Mouse (Mus musculus) thymus, adult 18-20 months (tissue): ENCODE data around the gene Ugt1a6b.
A peak's percentile ranks its signal among the peaks of the same experiment; 100 is the strongest.

ENCODE experiments used
- DNase-seq, 2 experiments: peaks; one replicate each; pipeline ENCODE4 v3.0.0; 2022; ENCODE audit warnings: mixed read lengths in 2 of 2

The Ugt1a6b gene

DNA sequence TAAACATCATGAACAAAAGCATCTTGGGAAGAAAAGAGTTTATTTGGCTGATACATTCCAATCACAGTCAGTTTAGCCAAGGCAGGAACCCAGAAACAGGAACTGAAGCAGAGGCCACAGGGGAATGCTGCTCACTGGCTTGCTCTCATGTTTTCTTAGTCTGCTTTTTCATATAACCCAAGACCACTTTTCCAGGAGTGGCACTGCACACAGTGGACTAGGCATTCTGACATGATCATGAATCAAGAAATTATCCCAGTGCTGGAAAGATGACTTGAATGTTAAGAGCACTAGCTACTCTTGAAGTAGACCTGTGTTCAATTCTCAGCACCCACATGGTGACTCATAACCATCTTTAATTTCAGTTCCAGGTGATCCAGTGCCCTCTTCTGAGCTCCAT is 122.7 kb downstream of the Ugt1a6b start:
- no peak for DNase-seq

DNA sequence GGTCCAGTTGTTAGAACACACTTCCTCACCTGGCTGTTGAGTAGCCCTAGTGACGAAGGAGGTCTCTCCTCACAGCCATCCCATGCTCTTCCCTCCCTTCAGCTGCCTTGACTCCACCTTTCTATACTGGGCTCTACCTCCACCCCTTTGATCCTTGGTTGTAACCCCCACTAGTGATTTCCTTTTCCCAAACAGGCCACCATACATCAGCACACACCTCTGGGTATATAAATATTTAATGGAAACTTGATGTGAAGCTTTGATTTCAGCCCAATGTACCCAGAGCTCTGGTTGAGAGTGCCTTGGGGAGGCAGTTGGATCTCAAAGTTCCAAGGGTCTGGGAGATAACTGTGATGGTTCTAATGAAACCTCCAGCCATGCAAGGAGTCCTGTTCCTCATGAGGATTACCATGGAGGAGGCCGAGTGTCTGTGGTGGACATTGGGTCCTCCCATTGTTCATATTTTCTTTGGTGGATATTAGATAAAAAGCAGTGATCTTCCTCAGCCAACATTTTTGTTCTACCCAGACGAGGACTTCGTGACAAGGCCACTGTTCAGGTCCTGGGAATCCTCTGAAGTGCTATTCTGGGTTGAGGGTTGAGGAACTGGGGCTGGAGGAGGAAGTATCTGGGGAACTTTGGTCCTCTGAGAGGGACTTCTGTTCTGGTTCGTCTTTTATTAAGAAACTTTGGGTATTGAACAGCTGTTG is 123.8 kb downstream of the Ugt1a6b start, which contains the start of gene Mroh2a:
Mroh2a (plus strand) TSS at position 317 of the 710 bp plus-strand sequence.
- no peak for DNase-seq

DNA sequence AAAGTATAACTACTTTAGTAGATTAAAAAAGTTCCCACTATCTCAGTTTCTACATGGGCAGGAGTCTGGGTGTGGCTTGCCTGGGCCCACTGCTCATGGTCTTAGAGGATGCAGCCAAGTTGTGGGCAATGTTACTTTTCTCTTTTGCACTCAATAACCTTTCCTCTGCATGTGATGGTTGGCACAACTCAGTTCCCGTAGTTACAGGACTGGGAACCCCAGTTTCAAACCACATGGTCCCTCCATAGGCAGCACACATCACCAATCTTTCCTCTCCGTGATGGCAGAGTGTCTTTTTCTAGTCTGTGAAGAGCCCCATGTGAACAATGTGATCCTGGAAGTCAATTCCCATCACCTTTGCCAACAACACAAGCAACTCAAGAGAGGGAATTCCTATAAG is 124.4 kb downstream of the Ugt1a6b start:
- DNase-seq, result no peak

DNA sequence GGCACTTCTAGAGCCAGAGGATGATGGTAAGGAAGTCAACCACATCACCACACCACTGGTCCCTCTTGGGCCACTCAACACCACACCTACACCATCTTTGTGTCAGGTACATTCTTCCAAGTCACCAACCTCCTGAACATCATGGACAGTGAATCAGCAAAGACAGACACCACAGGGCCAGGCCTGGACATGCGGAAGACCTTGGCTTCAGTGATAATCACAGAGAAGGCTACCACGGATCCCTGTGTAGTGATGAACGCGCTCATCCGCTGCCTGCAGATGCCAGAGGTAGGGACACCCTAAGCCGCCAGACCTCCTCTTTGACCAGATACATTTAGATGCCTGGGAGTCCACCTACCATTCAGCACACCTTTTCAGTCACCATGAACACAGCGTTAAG is 125.1 kb downstream of the Ugt1a6b start:
- DNase-seq, result no peak

DNA sequence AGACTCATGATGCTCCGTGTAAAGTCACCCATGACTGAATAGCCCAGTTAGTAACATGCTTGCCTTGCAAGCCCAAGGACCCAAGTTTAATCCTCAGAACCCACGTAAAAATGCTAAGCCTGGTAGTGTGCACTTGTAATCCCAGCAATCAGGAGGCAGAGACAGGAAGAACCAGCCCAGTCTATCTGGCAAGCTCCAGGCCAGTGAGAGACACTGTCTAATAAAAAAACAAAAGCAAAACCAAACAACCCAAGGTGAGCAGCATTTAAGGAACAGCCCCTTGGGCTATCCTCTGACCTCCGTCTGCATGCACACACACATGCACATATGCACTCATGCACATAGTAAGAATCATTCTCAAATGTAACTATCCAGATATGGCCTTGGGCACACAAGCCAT is 126.5 kb downstream of the Ugt1a6b start:
- no peak for DNase-seq

DNA sequence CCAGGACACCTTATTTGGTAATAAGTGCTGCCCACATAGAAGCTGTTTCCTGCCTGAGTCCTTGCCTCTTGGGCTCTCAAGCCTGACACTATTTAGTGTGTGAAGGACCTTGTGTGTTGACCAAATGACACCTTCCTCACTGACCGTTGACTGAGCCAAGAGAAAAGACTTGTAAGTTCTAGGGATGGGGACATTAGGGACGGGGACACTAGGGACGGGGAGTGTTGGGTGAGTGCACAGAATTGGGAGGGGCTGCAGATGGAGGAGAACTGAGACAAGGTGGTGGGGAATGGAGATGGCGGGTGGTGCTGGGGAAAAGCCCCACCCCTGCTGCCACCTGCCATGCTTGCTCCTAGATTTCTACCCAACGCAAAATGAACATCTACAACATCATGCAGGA is 126.9 kb downstream of the Ugt1a6b start:
- DNase-seq, result peak in 1 of 2 experiments; percentile 9

DNA sequence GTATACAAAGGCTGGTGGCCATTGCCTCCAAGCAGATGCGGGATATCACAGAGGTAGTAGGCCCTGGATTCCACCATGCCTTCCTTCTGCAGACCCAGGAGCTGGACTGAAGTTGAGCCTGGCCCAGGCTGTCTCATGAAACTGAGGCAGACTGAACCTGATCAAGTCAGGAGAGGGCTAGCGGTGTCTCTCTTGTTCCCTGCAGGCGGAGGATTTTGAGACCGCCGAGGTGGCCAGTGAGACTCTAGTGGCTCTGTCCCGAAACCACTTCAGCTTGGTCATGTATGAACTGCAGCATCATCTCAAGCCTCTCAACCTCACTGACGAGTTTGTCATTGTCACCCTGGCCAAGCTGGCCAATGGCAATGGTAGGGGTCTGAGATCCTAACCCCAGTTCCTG is 127.4 kb downstream of the Ugt1a6b start:
- DNase-seq, result peak in 1 of 2 experiments; percentile 6

DNA sequence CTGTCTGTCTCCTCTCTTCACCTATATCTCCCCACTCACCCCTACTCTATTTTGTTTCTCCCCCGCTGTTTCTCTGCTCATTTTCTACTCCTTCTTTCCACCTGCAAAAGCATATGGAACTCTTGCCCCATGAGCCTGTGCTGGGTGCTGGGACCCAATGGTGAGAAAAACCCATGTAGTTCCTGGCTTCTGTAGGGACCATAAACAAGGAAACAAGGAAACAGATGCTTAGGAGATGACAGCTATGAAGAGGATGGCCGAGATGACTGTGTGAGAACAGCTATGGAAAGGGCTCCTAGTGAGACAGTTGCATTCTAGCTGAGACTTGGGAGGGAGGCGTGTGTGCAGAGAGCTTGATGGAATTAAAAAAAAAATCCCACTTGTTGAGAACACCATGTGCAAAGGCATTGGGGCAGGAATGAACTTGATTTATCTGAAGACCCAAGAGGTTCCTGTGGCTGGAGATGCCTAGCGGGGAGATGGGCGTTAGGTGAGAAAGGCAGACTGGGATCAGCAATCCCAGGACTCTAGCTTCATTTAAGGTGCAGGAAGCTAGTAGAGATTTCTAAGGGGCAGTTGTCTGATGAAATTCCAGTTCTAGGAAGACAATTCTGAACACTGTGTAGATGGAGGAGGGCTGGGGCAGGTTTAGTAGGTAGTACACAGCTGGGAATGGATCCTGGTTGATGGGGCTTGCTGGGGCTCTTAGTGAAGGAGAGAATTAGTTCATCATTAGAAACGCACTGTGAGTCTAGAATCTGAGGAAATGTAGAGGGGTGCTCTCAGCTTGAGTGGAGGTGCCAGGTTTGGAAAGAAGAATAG is 128.1 kb downstream of the Ugt1a6b start:
- peak in 1 of 2 experiments; percentile 4 for DNase-seq

DNA sequence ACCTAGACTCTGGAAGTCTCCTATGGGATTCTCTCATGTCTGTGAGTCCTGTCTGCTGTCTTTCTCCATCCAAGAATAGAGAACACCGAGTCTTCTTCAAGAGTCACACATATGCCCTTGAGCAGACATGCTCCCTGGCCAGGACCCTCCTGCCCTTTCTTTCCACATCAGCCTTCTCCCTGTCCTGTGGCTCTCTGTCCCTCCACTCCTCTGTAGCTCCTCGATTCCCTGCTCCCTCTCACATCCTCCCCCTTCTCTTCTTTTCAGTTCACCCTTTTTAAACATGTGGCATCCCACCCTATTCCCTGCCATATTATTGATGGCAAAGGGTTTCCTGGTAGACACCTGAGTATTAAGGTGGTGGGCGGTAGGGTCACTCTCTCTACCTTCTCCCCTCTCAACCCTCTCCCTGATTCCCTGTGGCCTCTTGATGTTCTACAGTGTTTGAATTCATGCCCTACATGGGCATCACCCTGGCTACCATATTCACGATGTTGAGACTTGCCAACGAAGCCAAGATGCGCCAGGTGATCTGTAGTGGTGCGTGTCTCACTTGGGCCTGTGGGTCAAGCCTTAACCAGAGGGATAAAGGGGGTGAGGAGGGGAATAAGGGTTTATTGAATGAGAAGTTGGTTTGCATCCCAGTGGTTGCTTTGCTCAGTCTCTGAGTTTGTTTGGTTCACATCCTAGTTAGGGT is 128.9 kb downstream of the Ugt1a6b start:
- DNase-seq, result no peak

DNA sequence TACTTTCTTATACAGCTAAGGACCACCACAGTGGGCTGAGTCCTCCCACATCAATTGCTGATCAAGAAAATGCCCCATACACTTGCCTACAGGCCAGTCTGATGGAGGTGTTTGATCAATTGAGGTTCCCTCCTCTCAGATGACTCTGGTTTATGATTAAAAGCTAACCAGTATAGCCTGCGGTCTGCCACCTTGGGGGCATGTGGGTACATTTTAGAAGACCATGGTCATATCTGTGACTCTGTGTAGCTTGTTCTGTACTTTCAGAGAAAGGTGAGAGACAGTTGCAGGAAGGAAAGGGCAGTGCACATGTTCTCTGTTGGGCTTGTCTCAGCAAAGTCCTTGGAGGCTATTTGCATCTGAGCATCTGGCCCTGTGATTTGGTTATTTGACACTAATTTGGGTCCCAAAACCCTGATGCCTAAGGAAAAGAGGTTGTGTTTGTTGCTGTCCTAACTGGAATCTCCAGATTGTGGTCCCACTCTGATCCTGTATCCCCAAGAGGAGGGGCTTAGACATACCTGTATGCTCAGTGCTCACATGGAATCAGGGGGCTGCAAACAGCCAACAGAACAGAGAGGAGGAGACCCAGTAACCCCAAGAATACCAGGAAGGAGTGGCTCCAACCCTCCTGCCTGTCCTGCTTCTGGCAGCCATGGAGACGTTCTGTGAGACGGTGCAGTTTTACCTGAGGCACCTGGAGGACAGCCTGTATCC is 129.8 kb downstream of the Ugt1a6b start:
- no peak for DNase-seq

DNA sequence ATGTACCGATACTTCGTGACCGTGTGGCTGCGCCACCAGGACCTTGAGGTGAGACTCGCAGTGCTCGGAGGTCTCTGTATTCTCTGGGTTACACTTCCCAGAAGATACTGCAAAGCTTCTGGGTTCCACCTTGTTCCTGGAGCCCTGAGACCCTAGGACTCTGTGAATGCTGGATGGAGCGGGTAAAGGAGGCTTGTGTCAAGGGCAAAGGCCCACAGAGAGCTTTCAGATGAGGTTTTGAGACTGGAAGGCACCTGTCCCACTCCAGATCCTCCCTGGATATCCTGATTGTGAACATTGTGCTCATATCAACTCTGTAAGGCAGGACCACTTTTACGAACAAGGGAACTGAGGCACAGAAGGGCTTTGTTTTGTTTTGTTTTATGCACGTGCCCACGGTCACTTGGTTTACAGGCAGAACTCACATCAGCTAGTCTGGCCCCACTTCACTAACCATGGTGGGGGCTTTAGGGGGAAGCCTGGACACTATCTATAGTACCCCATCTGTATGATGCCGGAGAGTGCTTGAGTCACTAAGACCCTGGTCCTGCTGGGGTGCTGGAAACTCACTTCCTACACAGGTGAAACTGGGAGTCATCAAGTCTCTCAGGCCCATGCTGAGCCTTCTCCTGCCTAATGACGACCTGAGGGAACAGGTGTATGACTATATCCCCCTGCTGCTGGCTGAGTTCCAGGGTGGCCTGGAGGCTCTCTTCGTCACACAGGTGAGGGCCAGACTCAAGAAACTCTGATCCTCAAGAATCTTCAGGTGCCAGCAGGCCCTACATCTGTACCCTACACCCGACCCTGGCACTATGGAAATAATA is 130.6 kb downstream of the Ugt1a6b start:
- no peak for DNase-seq

DNA sequence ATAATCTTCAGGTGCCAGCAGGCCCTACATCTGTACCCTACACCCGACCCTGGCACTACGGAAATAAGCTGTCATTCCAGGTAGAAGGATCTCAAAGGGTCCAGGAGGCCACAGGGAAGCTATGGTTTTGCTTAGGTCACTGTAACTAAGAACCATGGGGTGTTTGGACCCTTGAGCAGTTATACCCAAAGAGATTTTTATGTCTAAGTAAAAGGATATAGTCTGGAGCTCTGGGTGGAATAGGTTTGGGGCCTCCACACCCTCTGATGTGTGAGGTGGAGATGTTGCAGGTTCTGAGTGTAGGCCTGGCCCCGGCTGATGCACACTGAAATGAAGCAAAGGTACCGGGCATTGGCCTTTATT is 131.2 kb downstream of the Ugt1a6b start:
- DNase-seq, result no peak

DNA sequence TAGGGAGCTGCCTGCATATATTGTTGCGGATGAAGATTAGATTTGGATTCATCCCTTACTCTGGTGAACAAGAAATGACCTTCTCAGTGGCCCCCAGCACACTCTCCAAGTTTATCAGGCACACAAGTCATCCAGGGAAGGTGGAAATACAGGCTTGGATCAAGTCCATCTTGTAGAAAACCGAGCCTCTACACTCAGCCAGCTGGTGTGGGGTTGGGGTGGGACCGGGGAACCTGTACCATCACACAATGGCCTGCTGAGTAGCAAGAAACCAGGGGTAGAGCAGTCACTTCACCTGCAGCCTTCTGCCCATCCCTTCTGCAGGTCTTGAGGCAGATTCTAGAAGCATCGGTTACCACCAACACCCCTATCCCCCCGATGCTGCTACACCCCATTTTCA is 131.6 kb downstream of the Ugt1a6b start:
- no peak for DNase-seq

DNA sequence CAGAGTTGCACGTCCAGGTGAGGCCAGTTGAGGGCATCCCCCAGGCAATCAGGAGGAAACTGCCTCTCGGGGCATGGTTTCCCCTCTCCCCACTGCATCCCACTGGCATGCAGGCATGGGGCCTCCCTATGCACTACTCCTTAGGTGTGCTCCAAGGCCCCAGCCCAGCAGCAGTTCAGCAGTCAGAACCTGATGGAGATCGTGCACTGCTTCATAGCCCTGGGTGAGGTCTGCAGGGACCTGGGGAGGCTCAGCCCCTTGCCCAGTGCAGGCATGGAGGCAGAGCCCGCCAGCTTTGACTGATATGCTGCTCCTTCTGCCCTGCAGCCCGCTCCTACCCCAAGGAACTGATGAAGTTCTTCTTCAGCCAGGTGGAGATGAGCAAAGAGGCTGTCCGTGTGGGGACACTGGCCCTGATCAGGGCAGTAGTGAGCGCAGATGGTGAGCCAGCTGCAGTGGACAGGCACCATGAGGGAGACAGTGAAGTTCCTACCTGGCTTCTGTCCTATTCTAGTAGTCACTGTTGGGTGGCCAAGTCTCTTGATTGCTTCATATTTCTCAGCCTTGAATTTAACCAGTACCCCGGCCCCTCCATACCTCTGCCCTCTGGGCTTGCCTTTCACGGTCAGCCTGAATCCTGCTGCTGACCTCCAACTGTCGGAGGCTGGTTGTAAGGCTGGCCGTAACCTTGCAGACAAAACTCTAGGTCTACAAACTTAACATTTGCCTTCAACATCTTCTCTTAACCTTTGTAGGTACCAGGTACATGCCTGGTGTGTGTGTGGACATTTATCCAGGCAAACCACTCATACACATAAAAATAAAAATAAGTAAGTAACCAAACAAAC is 132.2 kb downstream of the Ugt1a6b start:
- DNase-seq, result no peak

DNA sequence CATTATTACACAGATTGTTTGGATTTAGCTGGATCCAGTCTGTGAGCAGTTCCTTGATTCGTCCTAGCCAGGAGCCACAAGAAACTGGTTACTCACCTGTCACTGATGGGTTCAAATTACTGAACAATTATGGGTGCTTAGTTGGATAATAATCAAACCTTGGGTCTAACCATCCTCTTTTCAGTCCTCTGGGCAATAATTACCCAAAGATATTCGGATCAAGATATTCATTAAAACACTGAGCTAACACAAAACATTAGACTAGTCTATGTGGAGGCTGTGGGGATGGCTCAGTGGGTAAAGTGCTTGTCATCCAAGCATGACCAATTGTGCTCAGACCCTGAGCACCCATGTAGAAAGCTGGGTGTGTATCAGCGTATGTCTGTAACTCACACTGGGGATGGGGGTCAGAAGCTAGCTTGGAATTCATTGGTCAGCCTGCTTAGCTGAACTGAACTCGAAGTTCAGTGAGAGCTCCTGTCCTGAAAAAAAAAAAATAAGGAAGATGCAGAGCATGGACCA is 132.9 kb downstream of the Ugt1a6b start:
- DNase-seq, result no peak

DNA sequence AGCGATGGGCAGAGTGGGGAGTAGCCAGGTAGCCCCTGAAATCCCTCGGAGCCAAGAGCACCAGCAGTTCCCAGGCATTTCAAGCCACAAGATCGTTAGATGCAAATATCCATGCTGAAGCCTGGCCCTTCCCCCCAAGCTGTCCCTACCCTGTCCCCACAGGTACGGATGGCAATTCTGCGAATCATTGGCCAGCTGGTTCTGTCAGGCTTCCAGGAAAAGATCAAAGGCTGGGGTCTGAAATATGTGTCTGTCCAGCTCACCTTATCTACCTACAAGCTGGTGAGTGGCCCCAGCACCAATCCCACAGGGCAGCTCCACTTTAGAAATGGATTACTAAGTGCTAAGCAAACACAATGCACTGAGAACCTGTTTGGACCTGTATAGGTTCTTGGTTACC is 134.3 kb downstream of the Ugt1a6b start:
- DNase-seq, result no peak

DNA sequence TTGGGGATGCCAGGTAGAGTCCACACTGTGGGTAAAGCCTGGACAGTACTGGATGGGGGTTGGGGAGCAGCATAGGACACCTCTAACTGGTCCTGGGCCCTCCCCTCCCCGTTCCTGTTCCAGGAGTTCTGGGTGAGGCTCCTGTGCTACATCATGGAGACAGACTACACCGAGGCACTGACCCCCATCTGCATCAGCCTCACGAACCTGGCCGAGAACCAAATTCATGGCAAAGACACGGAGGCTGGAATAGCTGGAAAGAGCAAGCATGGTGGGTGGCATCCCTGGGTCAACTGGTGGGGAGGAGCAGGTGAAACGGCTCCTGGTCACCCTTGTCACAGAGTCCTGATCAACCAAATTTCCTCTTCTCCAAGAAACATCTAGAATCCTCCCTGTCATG is 135.7 kb downstream of the Ugt1a6b start:
- DNase-seq, result no peak

DNA sequence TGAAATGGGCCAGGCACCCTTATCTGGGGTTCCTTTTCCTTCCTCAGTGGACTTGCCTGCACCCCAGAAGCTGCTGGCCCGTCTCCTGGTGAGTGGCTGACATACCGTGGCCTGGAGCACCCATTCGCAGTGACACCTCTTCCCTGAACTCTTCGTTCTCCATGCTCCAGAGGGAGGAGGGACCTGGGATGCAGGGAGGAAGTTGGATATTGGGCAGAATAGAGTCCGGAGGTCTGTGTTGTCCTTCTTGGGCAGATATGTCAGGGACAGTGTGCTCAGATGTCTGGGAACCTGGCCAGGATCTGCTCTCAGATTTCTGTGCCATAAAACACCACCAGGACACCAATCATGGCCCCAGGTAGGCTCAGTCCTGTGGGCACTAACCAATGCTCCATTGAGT is 137.0 kb downstream of the Ugt1a6b start:
- no peak for DNase-seq

DNA sequence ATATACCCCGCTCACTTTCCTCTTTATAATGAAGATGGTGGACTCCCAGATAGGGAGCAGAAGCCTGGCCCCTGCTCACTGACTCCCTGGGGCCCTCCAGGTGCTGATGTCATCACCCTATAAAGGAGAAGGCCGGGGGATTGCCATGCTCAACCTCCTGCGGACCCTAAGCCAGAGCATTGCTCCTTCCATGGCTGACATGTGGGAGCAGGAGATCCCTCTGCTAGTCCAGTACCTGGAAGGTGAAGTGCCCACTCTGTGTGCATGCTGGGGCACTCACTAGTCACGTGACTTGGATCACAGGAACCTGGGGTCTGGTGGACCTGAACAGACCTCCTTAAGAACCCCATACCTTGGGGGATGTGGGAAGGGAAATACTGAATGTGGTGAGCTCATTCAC is 137.5 kb downstream of the Ugt1a6b start:
- no peak for DNase-seq

DNA sequence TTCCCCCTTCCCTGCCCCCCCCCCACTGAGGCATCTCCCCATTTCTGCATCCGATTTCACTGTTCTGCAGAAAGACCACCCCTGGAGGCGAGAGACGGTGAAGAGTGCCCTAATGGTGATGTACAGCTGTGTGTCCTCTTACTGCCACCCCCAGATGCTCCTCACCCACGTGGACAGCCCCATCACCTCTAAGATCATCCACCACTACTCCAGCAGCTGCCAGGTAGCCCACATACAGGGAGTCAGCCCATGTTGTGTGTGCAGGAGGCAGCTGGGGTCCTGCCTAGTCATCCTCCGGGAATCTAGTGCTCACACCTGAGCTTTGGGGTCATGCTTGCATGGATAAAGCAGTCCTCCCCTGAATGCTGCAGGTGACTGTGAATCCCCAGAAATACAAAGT is 140.8 kb downstream of the Ugt1a6b start:
- DNase-seq, result no peak

DNA sequence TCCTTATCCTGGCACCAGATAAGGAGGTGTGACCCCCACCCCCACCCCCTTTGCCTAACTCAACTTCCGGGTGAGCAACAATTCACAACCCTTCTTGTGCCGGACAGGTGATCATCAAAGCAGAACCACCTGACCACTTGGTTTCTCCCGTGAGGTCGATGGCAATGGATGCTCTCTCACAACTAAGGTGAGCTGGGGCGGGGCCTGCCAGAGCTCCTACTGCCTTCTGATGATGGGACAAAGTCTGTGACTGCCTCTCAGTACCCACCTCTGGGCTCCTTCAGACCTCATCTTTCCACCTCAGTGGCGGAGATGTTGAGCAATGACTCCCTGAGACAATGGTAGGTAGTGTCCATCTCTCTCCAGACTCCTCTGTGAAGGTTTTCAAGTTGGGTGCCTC is 142.8 kb downstream of the Ugt1a6b start:
- no peak for DNase-seq
